Mouse (Mus musculus) 416B (cell line): ENCODE results near the gene Cadps2.

Experiments used
- DNase-seq: peaks from one replicate; pipeline ENCODE4 v3.0.0; 2011; ENCODE audit warnings: low read depth

Gene Cadps2

GRCm38 (mm10) chr6:23549874-23550273 lies 289.3 kb downstream of the Cadps2 start:
- DNase-seq: no peak

- no peak for DNase-seq
Measured at GRCm38 (mm10) chr6:23523710-23524109, 315.5 kb downstream of the Cadps2 start.

GRCm38 (mm10) chr6:23522556-23522955 lies 316.7 kb downstream of the Cadps2 start:
- DNase-seq: no peak

GRCm38 (mm10) chr6:23498611-23499010 lies 340.6 kb downstream of the Cadps2 start:
- DNase-seq: no peak

GRCm38 (mm10) chr6:23491804-23492203 lies 347.4 kb downstream of the Cadps2 start:
- peak; percentile 27 for DNase-seq

GRCm38 (mm10) chr6:23490431-23490830 lies 348.8 kb downstream of the Cadps2 start:
- DNase-seq: no peak

GRCm38 (mm10) chr6:23489046-23489445 lies 350.2 kb downstream of the Cadps2 start:
- DNase-seq: no peak

- DNase-seq: peak; percentile 35
Measured at GRCm38 (mm10) chr6:23472686-23473085, 366.5 kb downstream of the Cadps2 start.

GRCm38 (mm10) chr6:23471830-23472229 lies 367.4 kb downstream of the Cadps2 start:
- DNase-seq: no peak

GRCm38 (mm10) chr6:23467885-23468284 lies 371.3 kb downstream of the Cadps2 start:
- DNase-seq: no peak

- peak; percentile 42 for DNase-seq
Measured at GRCm38 (mm10) chr6:23462600-23463280, 376.5 kb downstream of the Cadps2 start.

GRCm38 (mm10) chr6:23457748-23458147 lies 381.5 kb downstream of the Cadps2 start:
- DNase-seq: peak; percentile 70

GRCm38 (mm10) chr6:23453907-23454306 lies 385.3 kb downstream of the Cadps2 start:
- DNase-seq: no peak

GRCm38 (mm10) chr6:23439897-23440296 lies 399.3 kb downstream of the Cadps2 start:
- DNase-seq: no peak

- no peak for DNase-seq
Measured at GRCm38 (mm10) chr6:23410256-23411049, 428.8 kb downstream of the Cadps2 start.

- no peak for DNase-seq
Measured at GRCm38 (mm10) chr6:23394131-23394530, 445.1 kb downstream of the Cadps2 start.

- no peak for DNase-seq
Measured at GRCm38 (mm10) chr6:23392711-23393110, 446.5 kb downstream of the Cadps2 start.

GRCm38 (mm10) chr6:23386711-23387110 lies 452.5 kb downstream of the Cadps2 start:
- no peak for DNase-seq

- no peak for DNase-seq
Measured at GRCm38 (mm10) chr6:23383004-23383347, 456.2 kb downstream of the Cadps2 start.

- DNase-seq: no peak
Measured at GRCm38 (mm10) chr6:23382283-23383003, 456.8 kb downstream of the Cadps2 start.

GRCm38 (mm10) chr6:23376327-23376726 lies 462.9 kb downstream of the Cadps2 start:
- no peak for DNase-seq

GRCm38 (mm10) chr6:23361842-23362451 lies 477.3 kb downstream of the Cadps2 start:
- DNase-seq: no peak
